Mouse (Mus musculus): ENCODE measurements around the gene Ppp2r3c. TPM values are rescaled to one million over a fixed set of nuclear protein-coding genes. Genes with fewer than 3 reads are reported as not detected.
"Not testable (repeated sequence)": the region's sequence is repeated elsewhere in the genome, so short reads cannot be mapped to it uniquely, and the experiment has no call there.

The Ppp2r3c gene
- total and polyA plus RNA-seq, 3 experiments, result 13.7 to 36.8 (median 31.1) TPM

GRCm38 (mm10) chr12:55242243-55242642 lies 60.6 kb downstream of the Ppp2r3c start:
- dilution Hi-C loops (cut with MboI; ENCODE audit: extremely low pct_ligation_motif_present, extremely low pct_unique_long_range_greater_than_20kb, low sequenced_read_pairs); H3K4me3 ChIP-seq (replicated peaks in 1 of 3; ENCODE audit: low read depth in 2 of 3, low read length in 2 of 3, poor library complexity in 1 of 3); in situ Hi-C loops (cut with MboI; ENCODE audit: low pct_ligation_motif_present, low pct_unique_long_range_greater_than_20kb, low sequenced_read_pairs); H3K4me1 ChIP-seq (ENCODE audit: control insufficient read depth in 1 of 2, insufficient read depth in 2 of 2); H3K9ac ChIP-seq (ENCODE audit: insufficient read depth, low read depth); H3K9me3 ChIP-seq (replicated peaks; ENCODE audit: low read length); H3K4me2 ChIP-seq (ENCODE audit: insufficient read depth, low read depth, poor library complexity, severe bottlenecking); H3K79me2 ChIP-seq (replicated peaks; ENCODE audit: control insufficient read depth, extremely low read depth, insufficient read depth, poor library complexity, severe bottlenecking); H3K36me3 ChIP-seq (replicated peaks in 1 of 2; ENCODE audit: control insufficient read depth in 1 of 2, insufficient read depth in 1 of 2, low read length in 1 of 2); H3K27me3 ChIP-seq (replicated peaks); DNase-seq (ENCODE audit: extremely low read depth); H3K27ac ChIP-seq (ENCODE audit: insufficient read depth, low read depth): not testable (repeated sequence)

GRCm38 (mm10) chr12:55230520-55230861 lies 72.3 kb downstream of the Ppp2r3c start:
- Histone ChIP-seq H3K9ac (ENCODE audit: insufficient read depth, low read depth) (peak overlapping the region; percentile 58; the same call in 1 of the 2 replicates), H3K4me3 (replicated peaks in 1 of 3; ENCODE audit: low read depth in 2 of 3, low read length in 2 of 3, poor library complexity in 1 of 3) (peak overlapping the region; percentile 51 to 68 (median 58)), H3K27ac (ENCODE audit: insufficient read depth, low read depth) (peak overlapping the region; percentile 54)
- in situ Hi-C loops (cut with MboI; ENCODE audit: low pct_ligation_motif_present, low pct_unique_long_range_greater_than_20kb, low sequenced_read_pairs); H3K79me2 ChIP-seq (replicated peaks; ENCODE audit: control insufficient read depth, extremely low read depth, insufficient read depth, poor library complexity, severe bottlenecking); H3K4me2 ChIP-seq (ENCODE audit: insufficient read depth, low read depth, poor library complexity, severe bottlenecking); H3K4me1 ChIP-seq (ENCODE audit: control insufficient read depth in 1 of 2, insufficient read depth in 2 of 2); H3K27me3 ChIP-seq (replicated peaks); DNase-seq (ENCODE audit: extremely low read depth); H3K36me3 ChIP-seq (replicated peaks in 1 of 2; ENCODE audit: control insufficient read depth in 1 of 2, insufficient read depth in 1 of 2, low read length in 1 of 2); H3K9me3 ChIP-seq (replicated peaks; ENCODE audit: low read length); dilution Hi-C loops (cut with MboI; ENCODE audit: extremely low pct_ligation_motif_present, extremely low pct_unique_long_range_greater_than_20kb, low sequenced_read_pairs): not testable (repeated sequence)

GRCm38 (mm10) chr12:55229626-55230519 lies 72.9 kb downstream of the Ppp2r3c start, which contains the start of gene Srp54c:
Gene Srp54c, plus strand, starts transcription at chr12:55230168.
- Histone ChIP-seq H3K27ac (ENCODE audit: insufficient read depth, low read depth) (peak within 1 kb of the TSS; percentile 54), H3K9ac (ENCODE audit: insufficient read depth, low read depth) (peak within 1 kb of the TSS; percentile 58; the same call in 1 of the 2 replicates), H3K4me3 (replicated peaks in 1 of 3; ENCODE audit: low read depth in 2 of 3, low read length in 2 of 3, poor library complexity in 1 of 3) (peak within 1 kb of the TSS; percentile 51 to 68 (median 58))
- DNase-seq (ENCODE audit: extremely low read depth); H3K9me3 ChIP-seq (replicated peaks; ENCODE audit: low read length); H3K4me2 ChIP-seq (ENCODE audit: insufficient read depth, low read depth, poor library complexity, severe bottlenecking); H3K27me3 ChIP-seq (replicated peaks); H3K36me3 ChIP-seq (replicated peaks in 1 of 2; ENCODE audit: control insufficient read depth in 1 of 2, insufficient read depth in 1 of 2, low read length in 1 of 2); H3K4me1 ChIP-seq (ENCODE audit: control insufficient read depth in 1 of 2, insufficient read depth in 2 of 2); H3K79me2 ChIP-seq (replicated peaks; ENCODE audit: control insufficient read depth, extremely low read depth, insufficient read depth, poor library complexity, severe bottlenecking); dilution Hi-C loops (cut with MboI; ENCODE audit: extremely low pct_ligation_motif_present, extremely low pct_unique_long_range_greater_than_20kb, low sequenced_read_pairs); in situ Hi-C loops (cut with MboI; ENCODE audit: low pct_ligation_motif_present, low pct_unique_long_range_greater_than_20kb, low sequenced_read_pairs): not testable (repeated sequence)

Other genes with a start within 250 kb of the Ppp2r3c start
- 14.8 and 16.8 TPM in 2 replicates for gene 2700097O09Rik, start 222.9 kb downstream of the Ppp2r3c start, total RNA-seq (2012; rRNA removed)
- gene 2700097O09Rik, start 222.9 kb downstream of the Ppp2r3c start, total RNA-seq (2014; rRNA removed), result 31.0 and 35.9 TPM in 2 replicates
- 13.7 and 15.0 TPM in 2 replicates for gene 2700097O09Rik, start 222.9 kb downstream of the Ppp2r3c start, polyA plus RNA-seq (2012; ENCODE audit: insufficient read length, low read depth)
- 70.7 and 78.6 TPM in 2 replicates for gene Srp54a, start 222.7 kb downstream of the Ppp2r3c start, total RNA-seq (2012; rRNA removed)
- gene Srp54a, start 222.7 kb downstream of the Ppp2r3c start, total RNA-seq (2014; rRNA removed), result 101 and 127 TPM in 2 replicates
- 126 and 161 TPM in 2 replicates for gene Srp54a, start 222.7 kb downstream of the Ppp2r3c start, polyA plus RNA-seq (2012; ENCODE audit: insufficient read length, low read depth)
- gene Fam177a, start 178.5 kb downstream of the Ppp2r3c start, total RNA-seq (2012; rRNA removed), result 11.1 and 11.8 TPM in 2 replicates
- 12.5 and 13.3 TPM in 2 replicates for gene Fam177a, start 178.5 kb downstream of the Ppp2r3c start, total RNA-seq (2014; rRNA removed)
- 3.6 TPM in 1 of 2 replicates, not detected in the other for gene Fam177a, start 178.5 kb downstream of the Ppp2r3c start, polyA plus RNA-seq (2012; ENCODE audit: insufficient read length, low read depth)
- 113 and 118 TPM in 2 replicates for gene Srp54b, start 147.9 kb downstream of the Ppp2r3c start, total RNA-seq (2012; rRNA removed)
- 49.4 and 62.8 TPM in 2 replicates for gene Srp54b, start 147.9 kb downstream of the Ppp2r3c start, total RNA-seq (2014; rRNA removed)
- gene Srp54b, start 147.9 kb downstream of the Ppp2r3c start, polyA plus RNA-seq (2012; ENCODE audit: insufficient read length, low read depth), result 59.1 and 78.6 TPM in 2 replicates
- gene 1700047I17Rik2, start 103.4 kb downstream of the Ppp2r3c start, total RNA-seq (2012; rRNA removed), result not detected in 2 replicates
- not detected in 2 replicates for gene 1700047I17Rik2, start 103.4 kb downstream of the Ppp2r3c start, total RNA-seq (2014; rRNA removed)
- gene 1700047I17Rik2, start 103.4 kb downstream of the Ppp2r3c start, polyA plus RNA-seq (2012; ENCODE audit: insufficient read length, low read depth), result 15.1 and 17.6 TPM in 2 replicates
- 47.7 and 53.5 TPM in 2 replicates for gene Srp54c, start 72.8 kb downstream of the Ppp2r3c start, total RNA-seq (2012; rRNA removed)
- gene Srp54c, start 72.8 kb downstream of the Ppp2r3c start, total RNA-seq (2014; rRNA removed), result 104 and 107 TPM in 2 replicates
- gene Srp54c, start 72.8 kb downstream of the Ppp2r3c start, polyA plus RNA-seq (2012; ENCODE audit: insufficient read length, low read depth), result 90.0 and 93.2 TPM in 2 replicates
- 25.7 and 27.9 TPM in 2 replicates for gene 1110008L16Rik, start 3.4 kb downstream of the Ppp2r3c start, total RNA-seq (2012; rRNA removed)
- 32.6 and 37.0 TPM in 2 replicates for gene 1110008L16Rik, start 3.4 kb downstream of the Ppp2r3c start, total RNA-seq (2014; rRNA removed)
- gene 1110008L16Rik, start 3.4 kb downstream of the Ppp2r3c start, polyA plus RNA-seq (2012; ENCODE audit: insufficient read length, low read depth), result 26.8 and 28.9 TPM in 2 replicates
- gene Psma6, start 81.2 kb upstream of the Ppp2r3c start, total RNA-seq (2012; rRNA removed), result 271 and 319 TPM in 2 replicates
- gene Psma6, start 81.2 kb upstream of the Ppp2r3c start, total RNA-seq (2014; rRNA removed), result 585 and 610 TPM in 2 replicates
- gene Psma6, start 81.2 kb upstream of the Ppp2r3c start, polyA plus RNA-seq (2012; ENCODE audit: insufficient read length, low read depth), result 307 and 352 TPM in 2 replicates
- 465 and 702 TPM in 2 replicates for gene Nfkbia, start 189.6 kb upstream of the Ppp2r3c start, total RNA-seq (2012; rRNA removed)
- 138 and 178 TPM in 2 replicates for gene Nfkbia, start 189.6 kb upstream of the Ppp2r3c start, total RNA-seq (2014; rRNA removed)
- 115 and 143 TPM in 2 replicates for gene Nfkbia, start 189.6 kb upstream of the Ppp2r3c start, polyA plus RNA-seq (2012; ENCODE audit: insufficient read length, low read depth)